Mouse (Mus musculus) spleen, embryonic (tissue): ENCODE measurements around the gene Rab27a.

Experiments
- CTCF ChIA-PET: fragments of 350-600 bp; sonication (Branson Sonifier 250); formaldehyde crosslinking; loops from one replicate; lab custom pipeline; 2022; lab: Charles Lee

Rab27a gene

GRCm38 (mm10) chr9:73044146-73045079, at the start of gene Rab27a:
TSS of gene Rab27a (plus strand) at chr9:73044854.
- CTCF ChIA-PET: interaction anchor here (0.7 to 1.6 kb wide), 3 partner anchors 47 to 421 kb away, joined by 3 to 7 read pairs (median 5); partner anchors contain the start of gene Rsl24d1

- CTCF ChIA-PET: interaction anchor here (0.6 to 1.0 kb wide), 2 partner anchors 22 to 128 kb away, joined by 3 read pairs; no protein-coding TSS in a partner anchor
These were observed 48.5 kb upstream of the Rab27a start for GRCm38 (mm10) chr9:72996167-72996566.

GRCm38 (mm10) chr9:72996806-72997205, 47.8 kb upstream of the Rab27a start:
- CTCF ChIA-PET: interaction anchor here (0.6 to 1.0 kb wide), 2 partner anchors 22 to 127 kb away, joined by 3 read pairs; no protein-coding TSS in a partner anchor

GRCm38 (mm10) chr9:73000487-73000886, 44.2 kb upstream of the Rab27a start:
- CTCF ChIA-PET: no interaction called here

GRCm38 (mm10) chr9:73001314-73002011, 43.2 kb upstream of the Rab27a start:
- CTCF ChIA-PET: interaction anchor here (0.5 kb wide), 1 partner anchor 1490 kb away, joined by 3 read pairs; no protein-coding TSS in a partner anchor

- CTCF ChIA-PET: no interaction called here
These were observed 42.5 kb upstream of the Rab27a start for GRCm38 (mm10) chr9:73002177-73002576.

GRCm38 (mm10) chr9:73004076-73004475, 40.6 kb upstream of the Rab27a start:
- CTCF ChIA-PET: no interaction called here

GRCm38 (mm10) chr9:73005106-73005505, 39.5 kb upstream of the Rab27a start:
- CTCF ChIA-PET: no interaction called here

GRCm38 (mm10) chr9:73006175-73006574, 38.5 kb upstream of the Rab27a start:
- CTCF ChIA-PET: interaction anchor here (0.7 kb wide), 1 partner anchor 39 kb away, joined by 3 read pairs; no protein-coding TSS in a partner anchor

GRCm38 (mm10) chr9:73008384-73008783, 36.3 kb upstream of the Rab27a start:
- CTCF ChIA-PET: interaction anchor here (0.5 kb wide), 1 partner anchor 58 kb away, joined by 4 read pairs; no protein-coding TSS in a partner anchor

- CTCF ChIA-PET: no interaction called here
These were observed 32.0 kb upstream of the Rab27a start for GRCm38 (mm10) chr9:73012629-73013028.

- CTCF ChIA-PET: interaction anchor here (0.6 kb wide), 1 partner anchor 613 kb away, joined by 3 read pairs; no protein-coding TSS in a partner anchor
These were observed 29.9 kb upstream of the Rab27a start for GRCm38 (mm10) chr9:73014724-73015123.

- CTCF ChIA-PET: no interaction called here
These were observed 24.8 kb upstream of the Rab27a start for GRCm38 (mm10) chr9:73019841-73020240.

- CTCF ChIA-PET: no interaction called here
These were observed 24.0 kb upstream of the Rab27a start for GRCm38 (mm10) chr9:73020566-73021097.

GRCm38 (mm10) chr9:73025818-73026636, 18.6 kb upstream of the Rab27a start:
- CTCF ChIA-PET: no interaction called here

- CTCF ChIA-PET: no interaction called here
These were observed 14.2 kb upstream of the Rab27a start for GRCm38 (mm10) chr9:73030443-73030842.

- CTCF ChIA-PET: no interaction called here
These were observed 13.2 kb upstream of the Rab27a start for GRCm38 (mm10) chr9:73031421-73031820.

GRCm38 (mm10) chr9:73033406-73033805, 11.2 kb upstream of the Rab27a start:
- CTCF ChIA-PET: no interaction called here

GRCm38 (mm10) chr9:73039222-73039945, 5.3 kb upstream of the Rab27a start:
- CTCF ChIA-PET: no interaction called here

GRCm38 (mm10) chr9:73040080-73040479, 4.6 kb upstream of the Rab27a start, which contains the start of gene Pigb:
TSS of gene Pigb (minus strand) at chr9:73040378.
- CTCF ChIA-PET: no interaction called here
